Mouse (Mus musculus) embryo, embryonic 11.5 days (tissue): Measurements from ENCODE around the gene Syk.

ENCODE experiments used
- DNase-seq: peaks from one replicate; pipeline ENCODE4 v3.0.0-alpha.2; 2012; ENCODE audit warnings: low read depth, low spot score

The Syk gene

DNA sequence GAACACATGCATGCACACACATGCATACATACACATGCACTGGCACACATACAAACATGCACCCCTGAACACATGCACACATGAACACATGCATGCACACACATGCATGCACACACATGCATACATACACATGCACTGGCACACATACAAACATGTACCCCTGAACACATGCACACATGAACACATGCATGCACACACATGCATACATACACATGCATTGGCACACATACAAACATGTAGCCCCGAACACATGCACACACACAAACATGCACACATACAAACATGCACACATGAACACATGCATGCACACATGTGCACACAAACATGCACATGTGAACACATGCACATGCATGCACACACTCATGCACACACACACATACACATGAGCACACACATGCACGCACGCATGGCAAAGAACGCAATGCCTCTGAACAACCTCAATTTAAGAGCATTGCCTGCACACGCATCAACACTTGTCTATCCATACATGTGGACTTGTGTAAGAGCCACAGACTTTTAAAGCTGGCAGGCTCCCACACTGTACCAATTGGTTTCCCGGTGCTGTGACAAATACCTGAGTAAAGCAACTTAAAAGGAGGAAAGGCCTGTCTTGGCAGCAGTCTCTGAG is 66.9 kb downstream of the Syk start:
- DNase-seq = no peak

- DNase-seq = peak; percentile 72
Measured at GRCm38 (mm10) chr13:52651383-52652252, 68.6 kb downstream of the Syk start.

DNA sequence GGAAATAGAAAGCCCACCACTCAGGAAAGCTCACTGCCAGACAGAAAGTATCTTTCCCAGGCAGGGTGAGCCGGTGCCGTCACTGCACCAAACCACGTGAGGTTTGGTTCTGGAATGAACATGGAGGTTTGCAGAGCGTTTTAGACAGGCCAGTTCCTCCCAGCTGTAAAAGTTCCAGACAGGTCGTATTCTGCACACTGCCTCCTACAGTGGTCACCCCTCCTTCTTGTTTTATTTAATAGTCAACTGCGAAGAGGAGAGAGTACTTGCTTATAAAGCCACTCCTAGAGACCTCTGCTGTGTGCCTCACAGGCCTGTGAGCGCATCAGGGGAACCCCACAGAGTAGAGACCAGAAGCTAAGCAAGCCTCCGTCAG is 69.3 kb downstream of the Syk start:
- DNase-seq = no peak

GRCm38 (mm10) chr13:52654081-52654829 is 71.3 kb downstream of the Syk start:
- no peak for DNase-seq

DNA sequence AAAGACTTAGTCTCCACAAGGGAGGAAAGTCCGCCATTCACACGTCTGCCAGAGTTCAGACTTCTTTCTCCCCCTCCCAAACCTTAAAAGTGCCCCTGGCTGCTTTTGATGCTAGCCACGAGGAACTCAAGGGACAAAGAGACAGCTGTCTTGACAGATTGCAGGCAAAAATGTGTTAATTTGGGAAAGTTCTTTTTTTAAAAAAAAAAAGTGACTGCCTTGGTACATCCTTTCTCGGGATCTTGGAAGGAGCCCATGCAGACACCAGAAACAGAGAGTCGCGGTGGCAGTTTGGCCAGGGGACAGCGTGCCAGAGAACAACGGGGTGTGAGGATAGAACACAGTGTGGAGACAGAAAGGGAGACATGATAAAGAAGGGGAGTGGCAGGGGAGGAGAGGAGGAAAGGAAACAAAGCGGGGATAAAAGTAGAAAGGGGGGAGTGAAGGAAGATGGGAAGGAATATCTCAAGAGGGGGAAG is 71.9 kb downstream of the Syk start:
- no peak for DNase-seq

GRCm38 (mm10) chr13:52657966-52658365 is 75.0 kb downstream of the Syk start:
- no peak for DNase-seq

GRCm38 (mm10) chr13:52658477-52658876 is 75.5 kb downstream of the Syk start:
- peak; percentile 58 for DNase-seq

- DNase-seq = no peak
Measured at GRCm38 (mm10) chr13:52659171-52659665, 76.2 kb downstream of the Syk start.

- no peak for DNase-seq
Measured at GRCm38 (mm10) chr13:52669889-52670288, 86.9 kb downstream of the Syk start.

DNA sequence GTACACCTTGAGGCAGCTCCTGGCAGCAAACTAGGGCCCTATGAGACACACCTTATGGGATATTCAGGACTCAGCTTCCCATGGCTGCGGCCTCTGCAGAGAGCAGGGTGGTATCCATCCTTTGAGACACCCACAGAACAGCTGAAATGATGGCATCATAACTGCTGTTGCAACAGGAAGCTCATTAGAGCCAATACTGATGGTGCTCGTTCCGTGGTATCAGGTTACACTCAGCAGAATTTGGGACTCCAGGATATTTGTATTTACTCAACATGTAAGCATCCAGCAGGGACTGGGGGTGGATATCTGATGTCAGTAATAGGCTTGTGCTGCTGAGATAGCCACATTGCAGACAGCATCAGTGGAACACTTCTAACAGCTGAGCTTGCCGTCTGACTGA is 90.3 kb downstream of the Syk start:
- DNase-seq = no peak

- no peak for DNase-seq
Measured at GRCm38 (mm10) chr13:52673856-52674255, 90.9 kb downstream of the Syk start.

GRCm38 (mm10) chr13:52674839-52675238 is 91.9 kb downstream of the Syk start:
- DNase-seq = no peak

GRCm38 (mm10) chr13:52675526-52676294 is 92.7 kb downstream of the Syk start:
- DNase-seq = no peak

DNA sequence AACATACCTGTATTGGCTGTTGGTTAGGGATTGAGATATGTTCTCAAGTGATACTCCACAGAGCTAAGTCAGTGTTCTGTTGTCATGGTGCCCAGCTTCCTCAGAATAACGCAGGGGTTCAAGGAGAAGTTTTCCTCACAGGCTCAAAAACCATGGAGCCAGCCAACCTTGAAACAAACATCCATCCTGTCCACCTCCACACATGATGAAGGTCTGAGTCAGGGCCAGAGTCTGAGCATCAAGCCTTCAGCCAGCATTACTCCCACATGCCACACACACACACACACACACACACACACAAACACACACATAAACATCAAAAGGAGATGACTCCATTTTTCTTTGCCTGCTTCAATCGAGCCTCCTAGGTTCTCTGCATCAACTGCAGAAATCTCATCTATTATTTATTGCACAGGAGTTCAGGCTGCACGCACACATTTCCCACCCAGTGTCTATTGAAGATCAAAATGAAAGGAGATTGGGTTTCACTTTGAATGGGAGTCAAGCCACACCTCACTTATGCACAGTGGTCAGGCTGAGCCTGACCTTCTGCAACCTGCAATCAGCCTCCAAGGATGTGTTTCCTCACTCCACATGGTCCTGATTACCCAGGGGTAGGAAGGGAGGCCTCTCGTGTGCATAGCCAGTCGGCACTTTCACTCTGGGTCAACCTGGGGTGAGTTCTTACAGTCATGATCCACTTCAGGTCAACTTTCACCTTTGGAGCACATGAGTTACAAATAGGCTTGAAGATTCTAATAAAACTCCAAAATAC is 93.9 kb downstream of the Syk start:
- no peak for DNase-seq

GRCm38 (mm10) chr13:52679906-52680305 is 96.9 kb downstream of the Syk start:
- no peak for DNase-seq

DNA sequence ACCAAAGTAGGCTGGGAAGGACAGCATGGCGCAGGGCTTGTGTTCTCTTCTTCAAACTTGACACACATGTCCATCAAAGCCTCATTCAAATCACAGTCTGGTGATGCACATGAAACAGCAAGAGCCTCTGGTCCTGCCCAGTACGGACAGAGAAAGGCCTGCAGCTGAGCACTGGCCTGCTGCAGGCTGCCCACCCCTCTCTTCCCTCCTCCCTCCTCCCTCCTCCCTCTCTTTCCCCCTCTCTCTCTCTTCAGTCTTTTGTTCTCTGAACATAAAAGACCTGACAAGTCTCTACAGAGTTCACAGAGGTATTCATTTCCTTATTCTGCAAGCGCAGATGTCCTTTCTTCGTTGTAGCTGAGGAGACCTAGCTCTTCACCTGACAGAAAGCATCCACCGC is 99.1 kb downstream of the Syk start:
- DNase-seq = no peak

DNA sequence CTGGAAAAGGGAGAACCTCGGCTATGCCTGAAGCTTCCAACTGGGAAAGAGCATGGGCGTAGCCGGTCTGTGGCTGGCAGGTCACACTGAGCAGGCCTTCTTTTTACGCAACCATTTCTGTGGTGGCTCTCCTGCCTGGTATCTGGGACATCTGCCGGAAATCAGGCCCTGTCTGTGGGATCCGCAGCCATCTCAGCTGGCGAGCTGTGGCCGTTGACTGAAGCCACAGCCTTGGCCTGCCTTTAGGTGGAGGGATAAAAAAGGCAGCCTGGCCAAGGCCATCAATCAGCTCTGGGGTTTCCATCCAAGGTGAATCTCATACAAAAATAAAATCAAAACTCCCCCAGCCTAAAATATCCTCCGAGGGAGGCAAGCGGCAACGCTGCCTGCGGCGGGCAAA is 107.5 kb downstream of the Syk start:
- no peak for DNase-seq

GRCm38 (mm10) chr13:52692311-52692710 is 109.3 kb downstream of the Syk start:
- no peak for DNase-seq

GRCm38 (mm10) chr13:52694857-52695256 is 111.9 kb downstream of the Syk start:
- DNase-seq = no peak
